15 mouse cellular contexts compared by ENCODE assay signal in genomic region chr17:73199387-73199786, GRCm38 (mm10).
A peak's percentile ranks its signal among the peaks of the same experiment; 100 is the strongest.
DNase-seq lines count a peak whose midpoint lies in the region; ATAC-seq and TF ChIP-seq lines count a peak whose summit lies in the region.
"Had no signal": no experiment of that assay in that cellular context is flagged by ENCODE, and none has a peak within 500 bp of the region (broad histone marks: within the 10 kb centered on the region; RNA-seq: fewer than 3 reads in every experiment).

No protein-coding gene starts in this region.

- in situ Hi-C loops in CH12.LX (cut with MboI; ENCODE audit: low pct_ligation_motif_present, low pct_unique_long_range_greater_than_20kb, low sequenced_read_pairs): no loop called here

- peak; percentile 49 for TF ChIP-seq CTCF in heart, postnatal 0 days (IDR thresholded peaks at IDR 0.05; ENCODE audit: low read depth)
- TF ChIP-seq CTCF in CH12.LX (conservative IDR thresholded peaks at IDR 0.05 in 1 of 2, IDR thresholded peaks at IDR 0.05 in 1 of 2; ENCODE audit: low read depth in 2 of 2, low read length in 2 of 2): peak in 1 of 2 experiments; percentile 78; a peak in 2 of 4 replicates

- H3K79me2 ChIP-seq in CH12.LX (replicated peaks; ENCODE audit: control insufficient read depth, extremely low read depth, insufficient read depth, poor library complexity, severe bottlenecking): no peaks in the 10 kb centered on the region

- H3K4me1 ChIP-seq in heart, postnatal 0 days (ENCODE audit: control insufficient read depth, insufficient read depth): no peaks in the 10 kb centered on the region; the same call in 1 of the 2 replicates
- H3K4me1 ChIP-seq in CH12.LX (ENCODE audit: control insufficient read depth in 1 of 2, insufficient read depth in 2 of 2): peaks cover 0 to 7% of the 10 kb centered on the region in 2 experiments; a peak in 1 of 4 replicates
- no peaks in the 10 kb centered on the region for H3K4me1 ChIP-seq in forebrain, embryonic 14.5 days (ENCODE audit: control insufficient read depth, insufficient read depth, low read length)
- H3K4me1 ChIP-seq: hindbrain, embryonic 13.5 days had no signal

- no peak overlapping the region for H3K4me3 ChIP-seq in heart, postnatal 0 days (ENCODE audit: low read depth, low read length)
- H3K4me3 ChIP-seq in CH12.LX (replicated peaks in 1 of 3; ENCODE audit: low read depth in 2 of 3, low read length in 2 of 3, poor library complexity in 1 of 3): no peak overlapping the region
- H3K4me3 ChIP-seq in forebrain, embryonic 14.5 days (ENCODE audit: low read depth, low read length): no peak overlapping the region
- H3K4me3 ChIP-seq: erythroblast, embryonic 14.5 days; hindbrain, embryonic 13.5 days had no signal

- no peaks in the 10 kb centered on the region for H3K9me3 ChIP-seq in heart, postnatal 0 days (replicated peaks; ENCODE audit: control insufficient read depth, low read length)
- peaks cover 9% of the 10 kb centered on the region for H3K9me3 ChIP-seq in CH12.LX (replicated peaks; ENCODE audit: low read length)
- H3K9me3 ChIP-seq in forebrain, embryonic 14.5 days (replicated peaks; ENCODE audit: control insufficient read depth, low read length): 0 out of 2 replicates have a peak, but pooled peaks cover 3% of the 10 kb centered on the region
- H3K9me3 ChIP-seq: hindbrain, embryonic 13.5 days had no signal

- no peak overlapping the region for H3K9ac ChIP-seq in heart, postnatal 0 days (replicated peaks; ENCODE audit: low read depth, low read length)
- no peak overlapping the region for H3K9ac ChIP-seq in CH12.LX (ENCODE audit: insufficient read depth, low read depth)
- no peak overlapping the region for H3K9ac ChIP-seq in forebrain, embryonic 14.5 days (ENCODE audit: low read length)
- H3K9ac ChIP-seq: hindbrain, embryonic 13.5 days had no signal

- no peak for ATAC-seq in heart, postnatal 0 days (ENCODE audit: insufficient read depth, low read depth)
- ATAC-seq in forebrain, embryonic 14.5 days: no peak

- H3K4me2 ChIP-seq in heart, postnatal 0 days (ENCODE audit: low read depth, low read length): no peak overlapping the region
- no peak overlapping the region for H3K4me2 ChIP-seq in CH12.LX (ENCODE audit: insufficient read depth, low read depth, poor library complexity, severe bottlenecking)
- H3K4me2 ChIP-seq in forebrain, embryonic 14.5 days (ENCODE audit: low read length): no peak overlapping the region
- H3K4me2 ChIP-seq: hindbrain, embryonic 13.5 days had no signal

- H3K36me3 ChIP-seq in heart, postnatal 0 days (replicated peaks; ENCODE audit: control insufficient read depth, insufficient read depth, low read length): peaks cover 7% of the 10 kb centered on the region; the same call in 1 of the 2 replicates
- peaks cover 0 to 21% of the 10 kb centered on the region in 2 experiments for H3K36me3 ChIP-seq in CH12.LX (replicated peaks in 1 of 2; ENCODE audit: control insufficient read depth in 1 of 2, insufficient read depth in 1 of 2, low read length in 1 of 2)
- no peaks in the 10 kb centered on the region for H3K36me3 ChIP-seq in forebrain, embryonic 14.5 days (ENCODE audit: control insufficient read depth, insufficient read depth, low read length)
- H3K36me3 ChIP-seq: hindbrain, embryonic 13.5 days had no signal

- dilution Hi-C loops in CH12.LX (cut with MboI; ENCODE audit: extremely low pct_ligation_motif_present, extremely low pct_unique_long_range_greater_than_20kb, low sequenced_read_pairs): no loop called here

- no peaks in the 10 kb centered on the region for H3K27me3 ChIP-seq in heart, postnatal 0 days (ENCODE audit: control insufficient read depth, insufficient read depth, low read length)
- H3K27me3 ChIP-seq in CH12.LX (replicated peaks): no peaks in the 10 kb centered on the region
- H3K27me3 ChIP-seq in forebrain, embryonic 14.5 days (replicated peaks; ENCODE audit: control insufficient read depth, insufficient read depth, low read length): no peaks in the 10 kb centered on the region
- H3K27me3 ChIP-seq: hindbrain, embryonic 13.5 days had no signal

- peak overlapping the region; percentile 84 for H3K27ac ChIP-seq in heart, postnatal 0 days (ENCODE audit: low read depth)
- H3K27ac ChIP-seq in CH12.LX (ENCODE audit: insufficient read depth, low read depth): no peak overlapping the region
- no peak overlapping the region for H3K27ac ChIP-seq in forebrain, embryonic 14.5 days (ENCODE audit: low read depth, low read length)
- H3K27ac ChIP-seq: hindbrain, embryonic 13.5 days had no signal

- peak; percentile 77 for TF ChIP-seq RAD21 in CH12.LX (IDR thresholded peaks at IDR 0.05; ENCODE audit: low read depth, low read length)

- no peak for TF ChIP-seq POLR2A in CH12.LX (IDR thresholded peaks at IDR 0.05; ENCODE audit: low read depth, low read length)

- DNase-seq in heart, postnatal 0 days (ENCODE audit: low spot score): no peak
- DNase-seq in heart, postnatal 4 days: no peak
- DNase-seq in lung, postnatal 36 days: peak; percentile 42
- no peak for DNase-seq in lung, postnatal 4 days
- DNase-seq in CH12.LX (ENCODE audit: extremely low read depth): no peak
- peak; percentile 67 for DNase-seq in naive thymus-derived CD4-positive, alpha-beta T cell, adult 2 months (ENCODE audit: low read depth)
- DNase-seq in forebrain, embryonic 14.5 days (ENCODE audit: low spot score): no peak
- no peak for DNase-seq in urinary bladder, postnatal 4 days (ENCODE audit: low spot score in 2 of 2)
- DNase-seq: cerebellum, adult 9-10 months; kidney, postnatal 10 days; liver; right cerebral cortex, postnatal 25 days; thymus, postnatal 4 days had no signal

- no peak for TF ChIP-seq EP300 in heart, postnatal 0 days (IDR thresholded peaks at IDR 0.05; ENCODE audit: low read depth)
- no peak for TF ChIP-seq EP300 in CH12.LX (IDR thresholded peaks at IDR 0.05; ENCODE audit: low read length)

TF ChIP-seq in CH12.LX, 34 proteins besides CTCF, POLR2A, EP300 and RAD21:
- TF ChIP-seq NRF1 (IDR thresholded peaks at IDR 0.05; ENCODE audit: low read depth, low read length) (no peak), MYC (IDR thresholded peaks at IDR 0.05; ENCODE audit: low read depth, low read length) (0 out of 2 replicates have a peak, but pooled peaks have one; percentile 23), SMC3 (IDR thresholded peaks at IDR 0.05; ENCODE audit: low read depth, low read length) (peak; percentile 90), USF2 (conservative IDR thresholded peaks at IDR 0.05; ENCODE audit: low read depth, low read length) (no peak), MEF2A (IDR thresholded peaks at IDR 0.05; ENCODE audit: borderline replicate concordance, low read depth, low read length) (no peak), ZC3H11A (IDR thresholded peaks at IDR 0.05; ENCODE audit: low read depth, low read length) (peak; percentile 62; the same call in 1 of the 2 replicates)

Comparison
In these comparisons a context has a peak if more than half of its experiments do, and no peak if none do; other contexts are left out.
1. DNase-seq: peak in lung, postnatal 36 days (single experiment) and naive thymus-derived CD4-positive, alpha-beta T cell, adult 2 months (single experiment); none in heart, postnatal 0 days (single experiment), heart, postnatal 4 days (single experiment), lung, postnatal 4 days (0 of 2), CH12.LX (single experiment), forebrain, embryonic 14.5 days (single experiment) and urinary bladder, postnatal 4 days (0 of 2).